Mouse (Mus musculus) liver, embryonic 14.5 days (tissue): Measurements from ENCODE around the gene Col23a1. TPM values are rescaled to one million over a fixed set of nuclear protein-coding genes. Genes with fewer than 3 reads are reported as not detected.

Source experiments
- ATAC-seq: fragments of 200-750 bp; cut with Nextera tagmentation; 2 replicates; pipeline ENCODE4 v1.8.0; 2017; ENCODE audit warnings: moderate number of reproducible peaks, mild to moderate bottlenecking, moderate library complexity; ENCODE audit not compliant: insufficient read depth
- DNase-seq, 3 experiments: peaks; one replicate each; pipeline ENCODE4 v3.0.0-alpha.2; 2012 to 2013; ENCODE audit warnings: low read depth in 3 of 3, low spot score in 3 of 3
- H3K27ac ChIP-seq: fragments of 300-500 bp; sonication (generic); 2 replicates; pipeline ENCODE4 v1.5.1; 2014; ENCODE audit warnings: moderate library complexity, mild to moderate bottlenecking, control low read depth, inconsistent platforms
- H3K27me3 ChIP-seq: fragments of 300-500 bp; sonication (generic); 2 replicates; pipeline ENCODE4 v1.6.1; 2014; ENCODE audit warnings: mild to moderate bottlenecking, low read length, moderate library complexity; ENCODE audit not compliant: control insufficient read depth, insufficient read depth
- H3K36me3 ChIP-seq: fragments of 300-500 bp; sonication (generic); replicated peaks from 2 replicates; pipeline ENCODE4 v1.6.1; 2014; ENCODE audit warnings: low read depth; ENCODE audit not compliant: control insufficient read depth, insufficient read depth
- H3K4me1 ChIP-seq, 2 experiments: fragments of 200-500 bp in 1 of 2; fragments of 300-500 bp in 1 of 2; sonication (generic) in 1 of 2; replicated peaks; 2 replicates each; pipeline ENCODE4 v1.6.1; 2012 to 2014; ENCODE audit warnings: antibody characterized with exemption in 1 of 2, inconsistent platforms in 1 of 2, low read length in 1 of 2; ENCODE audit not compliant: control insufficient read depth in 2 of 2, insufficient read depth in 2 of 2
- H3K4me2 ChIP-seq: fragments of 300-500 bp; sonication (generic); 2 replicates; pipeline ENCODE4 v1.6.1; 2014; ENCODE audit warnings: low read depth, mild to moderate bottlenecking, control low read depth, moderate library complexity
- H3K4me3 ChIP-seq, 2 experiments: fragments of 200-500 bp in 1 of 2; fragments of 300-500 bp in 1 of 2; sonication (generic) in 1 of 2; 2 replicates each; pipeline ENCODE4 v1.5.1; 2012 to 2014; ENCODE audit warnings: low read depth in 2 of 2, low read length in 2 of 2, mild to moderate bottlenecking in 2 of 2, control low read depth in 1 of 2, inconsistent platforms in 1 of 2, moderate library complexity in 1 of 2; ENCODE audit not compliant: insufficient read depth in 1 of 2
- H3K9ac ChIP-seq: fragments of 300-500 bp; sonication (generic); replicated peaks from 2 replicates; pipeline ENCODE4 v1.6.1; 2014; ENCODE audit warnings: mild to moderate bottlenecking, control low read depth, moderate library complexity
- H3K9me3 ChIP-seq: fragments of 300-500 bp; sonication (generic); 2 replicates; pipeline ENCODE4 v1.6.1; 2016; ENCODE audit warnings: low read length, mixed read lengths; ENCODE audit not compliant: control insufficient read depth
- CTCF ChIP-seq: IDR thresholded peaks from 2 replicates; pipeline ENCODE4 v1.5.1; 2016; ENCODE audit warnings: antibody characterized with exemption, low read depth, control low read depth
- EP300 ChIP-seq: IDR thresholded peaks from 2 replicates; pipeline ENCODE4 v1.6.1; 2016; ENCODE audit warnings: antibody characterized with exemption, low read depth
- WGBS: fragments of 180-500 bp; shearing (Covaris S2); extraction: QIAGEN DNeasy Blood & Tissue Kit; methylation state at CpG from one replicate; pipeline ENCODE4 v1.1.7; 2014; ENCODE audit not compliant: insufficient replicate concordance; 5-methylcytosine and 5-hydroxymethylcytosine counted together
- polyA plus RNA-seq, 2 experiments: library from polyadenylated mRNA; depleted of rRNA in 1 of 2; stranded (reverse) in 1 of 2; unstranded in 1 of 2; fragments of >200 nt; fragmentation: Nextera tagmentation in 1 of 2; extraction: Ambion mirVana in 1 of 2; gene quantifications; 2 replicates each; pipeline versions ENCODE4 v1.2.1 to v1.2.3; 2012 to 2014

Col23a1 gene
- polyA plus RNA-seq, 2 experiments = 0.11 to 0.19 TPM

DNA sequence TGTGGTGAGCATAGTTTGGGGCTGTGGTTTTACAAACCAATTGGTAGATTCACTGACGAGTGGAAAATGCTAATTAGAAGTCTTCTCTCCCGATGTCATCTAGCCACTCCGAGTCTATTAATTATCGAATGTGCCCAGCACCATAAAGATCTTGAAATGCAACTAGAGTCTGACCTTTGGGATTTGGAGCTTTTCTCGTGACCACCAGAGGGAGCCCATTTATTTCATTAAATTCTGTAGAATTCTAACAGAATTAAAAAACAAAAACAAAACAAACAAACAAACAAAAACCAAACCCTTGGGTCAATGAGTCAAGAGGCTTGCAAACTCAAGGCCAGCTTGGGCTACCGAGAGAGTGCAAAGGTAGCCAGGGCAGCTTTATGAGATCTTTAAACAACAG, 37.2 kb downstream of the Col23a1 start:
- Histone ChIP-seq H3K27me3 (no peaks in the 10 kb centered on the region), H3K9me3 (no peaks in the 10 kb centered on the region), H3K9ac (no peak overlapping the region), H3K4me2 (no peak overlapping the region), H3K27ac (no peak overlapping the region), H3K36me3 (no peaks in the 10 kb centered on the region), H3K4me3 (no peak overlapping the region), H3K4me1 (no peaks in the 10 kb centered on the region)
- ATAC-seq = no peak
- DNase-seq = no peak
- TF ChIP-seq CTCF (0 out of 2 replicates have a peak, but pooled peaks have one; percentile 16), EP300 (no peak)
- WGBS = 52% methylated on average over 6 of the region's 6 CpGs

DNA sequence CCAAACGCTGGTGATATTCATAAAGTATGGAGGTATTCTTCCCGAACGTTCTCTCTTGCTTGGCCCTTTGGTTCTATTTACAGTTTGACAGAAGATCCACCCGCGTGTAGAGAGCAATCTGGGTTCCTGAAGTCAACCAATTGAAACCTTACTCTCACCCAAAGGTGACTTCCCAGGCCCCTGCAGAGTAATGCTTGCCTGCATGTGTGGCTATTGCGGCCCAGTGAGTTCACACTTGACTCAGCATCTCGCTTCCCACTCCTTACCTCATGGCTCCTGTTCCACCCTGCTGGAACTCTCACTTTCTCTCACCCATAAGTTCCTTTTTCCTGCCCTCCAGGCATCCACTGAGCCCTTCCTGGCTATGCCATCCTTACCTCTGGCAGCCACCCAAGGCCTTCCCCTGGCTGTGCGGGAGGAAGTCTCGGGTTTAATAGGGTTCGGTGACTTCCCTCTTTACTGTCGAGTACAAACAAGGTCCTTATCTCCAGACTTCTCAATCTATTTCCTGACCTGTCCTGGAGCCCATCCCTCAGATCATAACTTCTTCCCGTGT, 38.7 kb downstream of the Col23a1 start:
- TF ChIP-seq CTCF (no peak), EP300 (no peak)
- H3K36me3 ChIP-seq = no peaks in the 10 kb centered on the region
- no peak for DNase-seq
- 48% methylated on average over 12 of the region's 12 CpGs for WGBS
- H3K27ac ChIP-seq = no peak overlapping the region
- H3K4me3 ChIP-seq = no peak overlapping the region
- no peak overlapping the region for H3K4me2 ChIP-seq
- no peak for ATAC-seq
- no peak overlapping the region for H3K9ac ChIP-seq
- H3K27me3 ChIP-seq = no peaks in the 10 kb centered on the region
- no peaks in the 10 kb centered on the region for H3K9me3 ChIP-seq
- H3K4me1 ChIP-seq = no peaks in the 10 kb centered on the region

DNA sequence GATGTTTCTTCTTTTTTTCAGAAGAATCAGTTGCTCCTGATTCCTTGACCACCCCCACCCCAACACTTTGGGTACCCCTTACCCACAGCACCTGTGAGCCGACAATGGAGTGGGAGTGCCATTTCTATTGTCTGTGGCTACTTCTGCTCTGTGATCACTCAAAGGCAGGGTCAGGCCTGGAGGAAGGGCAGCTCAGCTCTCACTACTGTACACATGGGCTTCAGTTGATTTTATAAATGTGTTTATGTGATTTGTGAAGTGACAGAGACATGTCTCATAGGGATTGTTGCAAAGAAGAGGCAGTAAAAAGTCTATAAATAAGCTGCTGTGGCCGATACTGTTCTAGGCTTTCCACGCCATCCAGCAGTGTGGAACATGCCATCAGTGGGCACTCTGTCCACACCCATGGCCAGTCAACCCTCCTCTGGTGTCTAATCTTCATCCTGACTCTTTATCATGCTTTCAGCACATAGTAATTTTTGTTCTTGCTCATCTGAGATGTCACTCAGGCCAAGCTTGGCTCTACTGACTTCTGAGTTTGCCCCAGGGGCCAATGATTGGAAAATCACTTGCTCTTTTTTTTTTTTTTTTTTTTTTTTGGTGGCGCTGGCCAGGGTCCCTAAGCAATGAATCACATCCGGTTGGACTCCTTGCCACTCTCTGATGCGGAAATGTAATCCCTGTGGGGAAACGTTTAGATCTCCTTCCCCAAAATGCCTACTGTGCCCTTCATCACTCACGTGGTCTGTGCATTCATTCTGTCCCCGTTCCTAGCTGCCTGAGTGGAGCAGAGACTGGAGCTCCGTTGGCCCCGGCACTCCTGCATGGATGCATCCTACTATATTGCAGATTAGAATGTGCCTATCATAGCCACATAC, 40.4 kb downstream of the Col23a1 start:
- ATAC-seq (no peak), DNase-seq (no peak)
- no peak overlapping the region for H3K9ac ChIP-seq
- no peaks in the 10 kb centered on the region for H3K36me3 ChIP-seq
- no peaks in the 10 kb centered on the region for H3K27me3 ChIP-seq
- H3K4me3 ChIP-seq = no peak overlapping the region
- H3K4me1 ChIP-seq = no peaks in the 10 kb centered on the region
- H3K9me3 ChIP-seq = no peaks in the 10 kb centered on the region
- no peak overlapping the region for H3K27ac ChIP-seq
- H3K4me2 ChIP-seq = no peak overlapping the region
- TF ChIP-seq CTCF = no peak
- TF ChIP-seq EP300 = no peak
- 56% methylated on average over 11 of the region's 11 CpGs for WGBS

DNA sequence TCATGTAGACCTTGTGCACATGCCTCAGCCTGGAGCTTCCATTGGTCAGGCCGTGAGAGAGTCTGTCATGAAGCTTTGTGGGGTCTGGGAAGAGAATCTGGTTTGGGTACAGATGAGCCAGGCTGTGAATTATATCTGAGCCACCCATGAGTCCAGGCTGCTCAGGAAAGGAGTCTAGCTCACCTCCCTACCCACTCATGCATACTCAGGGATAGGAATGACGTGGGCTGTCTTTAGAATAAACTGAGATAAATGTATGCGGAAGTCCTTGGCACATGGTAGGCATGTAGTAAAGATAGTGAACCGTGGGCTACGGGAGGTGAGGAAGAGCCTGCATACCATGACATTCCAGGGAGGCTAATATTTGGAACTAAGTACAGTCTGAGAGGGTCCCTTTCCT, 44.3 kb downstream of the Col23a1 start:
- no peak for TF ChIP-seq CTCF
- TF ChIP-seq EP300 = no peak
- Histone ChIP-seq H3K36me3 (no peaks in the 10 kb centered on the region), H3K4me1 (no peaks in the 10 kb centered on the region), H3K9me3 (no peaks in the 10 kb centered on the region), H3K27me3 (no peaks in the 10 kb centered on the region), H3K9ac (no peak overlapping the region), H3K27ac (no peak overlapping the region), H3K4me2 (no peak overlapping the region), H3K4me3 (no peak overlapping the region)
- no peak for DNase-seq
- ATAC-seq = no peak
- 62% methylated on average over 5 of the region's 5 CpGs for WGBS

DNA sequence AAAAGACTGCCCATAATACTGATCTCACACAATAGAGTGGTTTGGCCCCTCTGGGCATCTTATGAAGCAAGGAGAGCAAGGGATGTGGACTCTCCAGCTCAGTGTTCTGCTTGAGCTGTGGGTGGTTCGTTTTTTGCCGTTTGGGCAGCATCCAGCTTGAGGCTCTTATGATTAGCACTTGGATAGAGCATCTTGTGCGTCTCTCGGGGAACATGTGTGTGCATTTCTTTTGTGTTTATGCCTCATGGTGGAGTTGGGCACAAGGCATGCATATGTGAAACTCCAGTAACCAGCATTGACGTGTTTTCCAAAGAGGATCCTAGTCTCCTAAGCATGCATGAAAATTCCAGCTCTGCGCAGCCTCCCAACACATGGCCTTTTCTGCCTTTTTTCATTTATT, 47.9 kb downstream of the Col23a1 start:
- no peak overlapping the region for H3K27ac ChIP-seq
- H3K36me3 ChIP-seq = no peaks in the 10 kb centered on the region
- H3K4me3 ChIP-seq = no peak overlapping the region
- 67% methylated on average over 6 of the region's 6 CpGs for WGBS
- no peak overlapping the region for H3K9ac ChIP-seq
- DNase-seq (no peak), ATAC-seq (no peak)
- H3K4me2 ChIP-seq = no peak overlapping the region
- no peaks in the 10 kb centered on the region for H3K4me1 ChIP-seq
- no peaks in the 10 kb centered on the region for H3K9me3 ChIP-seq
- TF ChIP-seq EP300 (no peak), CTCF (no peak)
- H3K27me3 ChIP-seq = no peaks in the 10 kb centered on the region
